ENCODE assay signal across 30 mouse cellular contexts in the genomic region with DNA sequence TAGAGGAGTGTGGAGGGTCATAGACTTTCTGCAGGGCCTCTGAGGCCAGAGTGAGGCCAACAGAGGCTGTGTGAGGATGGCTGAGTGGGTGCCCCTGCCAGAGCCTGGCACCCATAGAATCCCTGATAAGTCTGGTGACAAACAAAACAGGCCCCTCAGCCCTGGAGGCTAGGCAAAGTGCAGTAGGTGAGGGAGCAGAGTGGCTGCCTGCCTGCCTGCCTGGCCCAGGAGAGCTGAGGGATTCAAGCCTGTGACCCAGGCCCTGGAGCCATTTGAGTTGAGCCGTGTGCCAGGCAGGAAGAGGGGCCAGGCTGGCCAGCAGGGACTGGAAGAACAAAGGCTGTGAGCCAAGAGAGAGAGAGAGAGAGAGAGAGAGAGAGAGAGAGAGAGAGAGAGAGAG. TPM values are rescaled to one million over a fixed set of nuclear protein-coding genes. Genes with fewer than 3 reads are reported as not detected.
DNase-seq lines count a peak whose midpoint lies in the region; ATAC-seq and TF ChIP-seq lines count a peak whose summit lies in the region.
"Had no signal": no experiment of that assay in that cellular context is flagged by ENCODE, and none has a peak within 500 bp of the region (broad histone marks: within the 10 kb centered on the region; RNA-seq: fewer than 3 reads in every experiment).

No protein-coding gene starts in this region.

- TF ChIP-seq POLR2A in liver, adult 2 months (IDR thresholded peaks at IDR 0.05; ENCODE audit: extremely low read depth, insufficient read depth, low read length) = no peak

- 16% methylated on average over 1 of the region's 1 CpGs for WGBS in liver, adult 2 months
- WGBS in liver, embryonic 11.5 days = 80% methylated on average over 1 of the region's 1 CpGs

- H3K27me3 ChIP-seq in liver, adult 2 months (ENCODE audit: control insufficient read depth, insufficient read depth, low read length) = no peaks in the 10 kb centered on the region
- peaks cover 6% of the 10 kb centered on the region for H3K27me3 ChIP-seq in liver, embryonic 11.5 days (replicated peaks; ENCODE audit: control insufficient read depth, insufficient read depth, low read length)

- peak; percentile 49 to 60 for DNase-seq in cerebellum, postnatal 10 days
- DNase-seq in cerebellum, adult 11 months = no peak
- peak; percentile 86 for DNase-seq in liver, adult 2 months (ENCODE audit: extremely low read depth, low read depth, low spot score)
- no peak for DNase-seq in liver, embryonic 11.5 days (ENCODE audit: low spot score)
- peak; percentile 89 for DNase-seq in adipocyte (ENCODE audit: low spot score)
- peak; percentile 86 for DNase-seq in fat pad, adult 2 months (ENCODE audit: extremely low read depth, low read depth, low spot score)
- DNase-seq in layer of hippocampus, postnatal 36 days = no peak
- no peak for DNase-seq in ovary, postnatal 36 days (ENCODE audit: low spot score)
- DNase-seq: cerebellum, adult 9-10 months; forebrain, postnatal 0 days; gastrocnemius, postnatal 14 days; kidney, adult 9 months; kidney, postnatal 10 days; lung, adult 2 months; lung, postnatal 10 days had no signal

- no peaks in the 10 kb centered on the region for H3K9me3 ChIP-seq in liver, embryonic 11.5 days (ENCODE audit: control insufficient read depth, low read length)
- H3K9me3 ChIP-seq: embryonic facial prominence, embryonic 13.5 days; liver, embryonic 12.5 days; midbrain, embryonic 15.5 days; neural tube, embryonic 12.5 days had no signal

- no peak overlapping the region for H3K4me3 ChIP-seq in liver, adult 2 months (ENCODE audit: insufficient read depth, low read depth, low read length)
- H3K4me3 ChIP-seq in liver, embryonic 11.5 days (ENCODE audit: low read depth, low read length) = no peak overlapping the region
- H3K4me3 ChIP-seq: embryonic facial prominence, embryonic 13.5 days; erythroblast, embryonic 14.5 days; forebrain, embryonic 12.5 days; liver, embryonic 12.5 days; midbrain, embryonic 10.5 days; midbrain, embryonic 15.5 days; neural tube, embryonic 12.5 days had no signal

- peaks cover 12% of the 10 kb centered on the region; the same call in 1 of the 2 replicates for H3K4me1 ChIP-seq in liver, adult 2 months (ENCODE audit: control insufficient read depth, insufficient read depth, low read length)
- peaks cover 19% of the 10 kb centered on the region for H3K4me1 ChIP-seq in liver, embryonic 11.5 days (replicated peaks; ENCODE audit: control insufficient read depth, insufficient read depth, low read length)

- H3K27ac ChIP-seq in liver, adult 2 months (replicated peaks; ENCODE audit: insufficient read depth, low read depth, low read length) = peak overlapping the region; percentile 30
- no peak overlapping the region for H3K27ac ChIP-seq in liver, embryonic 11.5 days (ENCODE audit: low read depth, low read length)
- H3K27ac ChIP-seq: embryonic facial prominence, embryonic 13.5 days; forebrain, embryonic 12.5 days; hindbrain, embryonic 14.5 days; liver, embryonic 12.5 days; macrophage; midbrain, embryonic 10.5 days; midbrain, embryonic 15.5 days; neural tube, embryonic 12.5 days had no signal

- ATAC-seq in liver, embryonic 11.5 days (replicated peaks; ENCODE audit: low FRiP score) = no peak
- ATAC-seq: forebrain, postnatal 0 days; intestine, postnatal 0 days; liver, embryonic 12.5 days; midbrain, embryonic 15.5 days had no signal

- no peak overlapping the region for H3K4me2 ChIP-seq in liver, embryonic 11.5 days
- H3K4me2 ChIP-seq: embryonic facial prominence, embryonic 13.5 days; forebrain, embryonic 12.5 days; heart, embryonic 11.5 days; hindbrain, embryonic 14.5 days; liver, embryonic 12.5 days; midbrain, embryonic 15.5 days; neural tube, embryonic 12.5 days had no signal

- H3K9ac ChIP-seq in liver, adult 2 months (ENCODE audit: low read depth, low read length) = 0 out of 2 replicates have a peak overlapping the region, but pooled peaks have one; percentile 4
- H3K9ac ChIP-seq in liver, embryonic 11.5 days (ENCODE audit: low read depth, low read length) = no peak overlapping the region
- H3K9ac ChIP-seq: embryonic facial prominence, embryonic 13.5 days; forebrain, embryonic 12.5 days; forebrain, postnatal 0 days; hindbrain, embryonic 14.5 days; liver, embryonic 12.5 days; midbrain, embryonic 15.5 days; neural tube, embryonic 12.5 days had no signal

- peaks cover 12% of the 10 kb centered on the region for H3K79me2 ChIP-seq in liver, adult 2 months (ENCODE audit: control insufficient read depth, insufficient read depth, low read length)

- H3K36me3 ChIP-seq in liver, adult 2 months (ENCODE audit: control insufficient read depth, insufficient read depth, low read length) = peaks cover 2% of the 10 kb centered on the region; the same call in 1 of the 2 replicates
- H3K36me3 ChIP-seq in liver, embryonic 11.5 days (ENCODE audit: control insufficient read depth, insufficient read depth, low read length) = no peaks in the 10 kb centered on the region
- H3K36me3 ChIP-seq: forebrain, embryonic 12.5 days; liver, embryonic 12.5 days; midbrain, embryonic 10.5 days; midbrain, embryonic 15.5 days; neural tube, embryonic 12.5 days had no signal

- TF ChIP-seq CTCF in liver, adult 2 months (IDR thresholded peaks at IDR 0.05; ENCODE audit: low read depth, low read length) = no peak

RNA-seq across cellular contexts. Expression of gene Tmem189, which starts 4.6 kb away (rescaled TPM):
- 4.8 and 5.8 TPM in 2 replicates for total RNA-seq in liver, adult 2 months (2014; rRNA removed)
- polyA plus RNA-seq in liver, adult 2 months (2012; rRNA removed) = 19.6 and 24.8 TPM in 2 replicates
- 30.5 and 32.6 TPM in 2 replicates for polyA plus RNA-seq in liver, embryonic 11.5 days (2014; fragmentation: Nextera tagmentation; extraction: Ambion mirVana)
- 10 to 100 TPM; 46.2 to 51.6 TPM for total RNA-seq in layer of hippocampus, postnatal 36 days (2021)

RNA-seq across cellular contexts. Expression of gene Cebpb, which starts 5.5 kb away (rescaled TPM):
- 125 and 147 TPM in 2 replicates for total RNA-seq in liver, adult 2 months (2014; rRNA removed)
- polyA plus RNA-seq in liver, adult 2 months (2012; rRNA removed) = 200 and 210 TPM in 2 replicates
- polyA plus RNA-seq in liver, embryonic 11.5 days (2014; fragmentation: Nextera tagmentation; extraction: Ambion mirVana) = 13.9 and 14.4 TPM in 2 replicates
- 10 to 100 TPM; 32.6 to 34.3 TPM for total RNA-seq in layer of hippocampus, postnatal 36 days (2021)

RNA-seq across cellular contexts. Expression of gene Gm20431, which starts 32.9 kb away (rescaled TPM):
- total RNA-seq in liver, adult 2 months (2014; rRNA removed) = not detected in 2 replicates
- polyA plus RNA-seq in liver, adult 2 months (2012; rRNA removed) = 10.6 and 10.8 TPM in 2 replicates
- 3.8 and 4.9 TPM in 2 replicates for polyA plus RNA-seq in liver, embryonic 11.5 days (2014; fragmentation: Nextera tagmentation; extraction: Ambion mirVana)
- total RNA-seq in layer of hippocampus, postnatal 36 days (2021) = 10 to 100 TPM; 39.4 to 47.0 TPM
- total RNA-seq: common myeloid progenitor, adult 5-6 weeks; forebrain, postnatal 0 days; hematopoietic stem cell, adult 5-6 weeks had no signal
- polyA plus RNA-seq: erythroblast, embryonic 14.5 days; large intestine, adult 2 months; macrophage; urinary bladder, adult 2 months had no signal

Comparison
In these comparisons a context has a peak if more than half of its experiments do, and no peak if none do; other contexts are left out.
1. DNase-seq: peak in cerebellum, postnatal 10 days (2 of 2), liver, adult 2 months (single experiment), adipocyte (single experiment) and fat pad, adult 2 months (single experiment); none in cerebellum, adult 11 months (single experiment), liver, embryonic 11.5 days (single experiment), layer of hippocampus, postnatal 36 days (0 of 2) and ovary, postnatal 36 days (single experiment).
2. RNA of gene Gm20431, which starts 32.9 kb away (total RNA-seq): 39.4 to 47.0 TPM in layer of hippocampus, postnatal 36 days; not detected in liver, adult 2 months; every median in the first group is over 10 times any median in the second.